Mouse (Mus musculus) small intestine, adult 2 months (tissue): ENCODE measurements at regions not wholly inside any gene's neighbourhood (a gene's known extent, or its start where the extent isn't known, plus 50 kb on each side); places are given as distances from the start of the nearest gene placed in this dataset.

Experiments
- H3K27ac ChIP-seq: fragments of 200-500 bp; 2 replicates; pipeline ENCODE4 v1.5.1; 2012; ENCODE audit warnings: low read depth, low read length, control low read depth, inconsistent platforms; ENCODE audit not compliant: insufficient read depth
- H3K27me3 ChIP-seq: fragments of 200-500 bp; 2 replicates; pipeline ENCODE4 v1.6.1; 2012; ENCODE audit warnings: mild to moderate bottlenecking, moderate library complexity, low read length, inconsistent platforms; ENCODE audit not compliant: control insufficient read depth, insufficient read depth
- H3K36me3 ChIP-seq: fragments of 200-500 bp; 2 replicates; pipeline ENCODE4 v1.6.1; 2012; ENCODE audit warnings: mild to moderate bottlenecking, low read length, control low read depth, inconsistent platforms; ENCODE audit not compliant: control insufficient read depth, insufficient read depth
- H3K4me1 ChIP-seq: fragments of 200-500 bp; 2 replicates; pipeline ENCODE4 v1.6.1; 2012; ENCODE audit warnings: low read length, inconsistent platforms, mixed read lengths; ENCODE audit not compliant: control insufficient read depth, insufficient read depth, insufficient read length
- H3K4me3 ChIP-seq: fragments of 200-500 bp; 2 replicates; pipeline ENCODE4 v1.5.1; 2012; ENCODE audit warnings: low read depth, mild to moderate bottlenecking, control low read depth, inconsistent platforms, low read length, moderate library complexity
- CTCF ChIP-seq: fragments of 200-500 bp; IDR thresholded peaks from 2 replicates; pipeline ENCODE4 v1.5.1; 2012; ENCODE audit warnings: low read depth, mild to moderate bottlenecking, control low read depth, inconsistent platforms, low read length, moderate library complexity, mixed read lengths; ENCODE audit not compliant: insufficient replicate concordance, insufficient read length; ENCODE audit errors: extremely low read depth
- POLR2A ChIP-seq: fragments of 200-500 bp; IDR thresholded peaks from 2 replicates; pipeline ENCODE4 v1.6.1; 2012; ENCODE audit warnings: low read depth, mild to moderate bottlenecking, control low read depth, inconsistent platforms, low read length, moderate library complexity
- WGBS: fragments of 180-500 bp; shearing (Covaris S2); methylation state at CpG from one replicate; pipeline ENCODE4 v1.1.7; 2018; 5-methylcytosine and 5-hydroxymethylcytosine counted together

GRCm38 (mm10) chr12:39919909-39920308, 117.9 kb downstream of the Arl4a start:
- no peak overlapping the region for H3K4me3 ChIP-seq

GRCm38 (mm10) chr12:39888493-39888892, 149.3 kb downstream of the Arl4a start:
- 76% methylated on average over 5 of the region's 5 CpGs for WGBS
- Histone ChIP-seq H3K27ac (no peak overlapping the region), H3K4me1 (0 out of 2 replicates have a peak, but pooled peaks cover 3% of the 10 kb centered on the region), H3K27me3 (no peaks in the 10 kb centered on the region), H3K36me3 (no peaks in the 10 kb centered on the region), H3K4me3 (no peak overlapping the region)
- TF ChIP-seq POLR2A (no peak), CTCF (no peak)

More at GRCm38 (mm10) chr12:39919909-39920308, 117.9 kb downstream of the Arl4a start:
- Histone ChIP-seq H3K27me3 (no peaks in the 10 kb centered on the region), H3K4me1 (peaks cover 2% of the 10 kb centered on the region; the same call in 1 of the 2 replicates), H3K36me3 (no peaks in the 10 kb centered on the region), H3K27ac (no peak overlapping the region)
- TF ChIP-seq POLR2A (no peak), CTCF (no peak)
- 23% methylated on average over 2 of the region's 2 CpGs for WGBS

- WGBS = 63% methylated on average over 3 of the region's 3 CpGs
- TF ChIP-seq POLR2A = no peak
- TF ChIP-seq CTCF = no peak
- H3K36me3 ChIP-seq = no peaks in the 10 kb centered on the region
- H3K27me3 ChIP-seq = no peaks in the 10 kb centered on the region
- 0 out of 2 replicates have a peak, but pooled peaks cover 3% of the 10 kb centered on the region for H3K4me1 ChIP-seq
- H3K4me3 ChIP-seq = no peak overlapping the region
- no peak overlapping the region for H3K27ac ChIP-seq
Observed at GRCm38 (mm10) chr12:39885366-39885765, 152.5 kb downstream of the Arl4a start.

GRCm38 (mm10) chr12:39880309-39880708, 157.5 kb downstream of the Arl4a start:
- Histone ChIP-seq H3K27ac (no peak overlapping the region), H3K27me3 (no peaks in the 10 kb centered on the region), H3K36me3 (no peaks in the 10 kb centered on the region), H3K4me3 (no peak overlapping the region), H3K4me1 (no peaks in the 10 kb centered on the region)
- WGBS = 93% methylated on average over 1 of the region's 1 CpGs
- TF ChIP-seq CTCF (no peak), POLR2A (no peak)

- no peaks in the 10 kb centered on the region for H3K27me3 ChIP-seq
- H3K36me3 ChIP-seq = no peaks in the 10 kb centered on the region
- TF ChIP-seq POLR2A (no peak), CTCF (no peak)
- no peaks in the 10 kb centered on the region for H3K4me1 ChIP-seq
- 80% methylated on average over 6 of the region's 6 CpGs for WGBS
- no peak overlapping the region for H3K27ac ChIP-seq
- no peak overlapping the region for H3K4me3 ChIP-seq
Observed at GRCm38 (mm10) chr12:39873917-39874316, 163.9 kb downstream of the Arl4a start.

- no peak for TF ChIP-seq CTCF
- no peak for TF ChIP-seq POLR2A
- H3K27ac ChIP-seq = no peak overlapping the region
- no peaks in the 10 kb centered on the region for H3K4me1 ChIP-seq
- 89% methylated on average over 1 of the region's 1 CpGs for WGBS
- H3K27me3 ChIP-seq = no peaks in the 10 kb centered on the region
- no peaks in the 10 kb centered on the region for H3K36me3 ChIP-seq
- H3K4me3 ChIP-seq = no peak overlapping the region
Observed at GRCm38 (mm10) chr12:39861797-39862196, 176.0 kb downstream of the Arl4a start.

- H3K27ac ChIP-seq = no peak overlapping the region
- WGBS = 82% methylated on average over 6 of the region's 6 CpGs
- no peaks in the 10 kb centered on the region for H3K4me1 ChIP-seq
- TF ChIP-seq CTCF = no peak
- TF ChIP-seq POLR2A = no peak
- H3K4me3 ChIP-seq = no peak overlapping the region
- H3K36me3 ChIP-seq = no peaks in the 10 kb centered on the region
- no peaks in the 10 kb centered on the region for H3K27me3 ChIP-seq
Observed at GRCm38 (mm10) chr12:39851610-39852009, 186.2 kb downstream of the Arl4a start.

- Histone ChIP-seq H3K27me3 (no peaks in the 10 kb centered on the region), H3K27ac (no peak overlapping the region), H3K36me3 (no peaks in the 10 kb centered on the region), H3K4me1 (no peaks in the 10 kb centered on the region), H3K4me3 (no peak overlapping the region)
- no peak for TF ChIP-seq CTCF
- no peak for TF ChIP-seq POLR2A
- WGBS = 84% methylated on average over 3 of the region's 3 CpGs
Observed at GRCm38 (mm10) chr12:39849346-39850058, 188.3 kb downstream of the Arl4a start.
